Mouse (Mus musculus): ENCODE data around the gene Copg1. TPM values are rescaled to one million over a fixed set of nuclear protein-coding genes. Genes with fewer than 3 reads are reported as not detected.

Gene Copg1
- polyA plus RNA-seq (2015; fragmentation: Nextera tagmentation; extraction: Ambion mirVana): 198 and 203 TPM in 2 replicates

DNA sequence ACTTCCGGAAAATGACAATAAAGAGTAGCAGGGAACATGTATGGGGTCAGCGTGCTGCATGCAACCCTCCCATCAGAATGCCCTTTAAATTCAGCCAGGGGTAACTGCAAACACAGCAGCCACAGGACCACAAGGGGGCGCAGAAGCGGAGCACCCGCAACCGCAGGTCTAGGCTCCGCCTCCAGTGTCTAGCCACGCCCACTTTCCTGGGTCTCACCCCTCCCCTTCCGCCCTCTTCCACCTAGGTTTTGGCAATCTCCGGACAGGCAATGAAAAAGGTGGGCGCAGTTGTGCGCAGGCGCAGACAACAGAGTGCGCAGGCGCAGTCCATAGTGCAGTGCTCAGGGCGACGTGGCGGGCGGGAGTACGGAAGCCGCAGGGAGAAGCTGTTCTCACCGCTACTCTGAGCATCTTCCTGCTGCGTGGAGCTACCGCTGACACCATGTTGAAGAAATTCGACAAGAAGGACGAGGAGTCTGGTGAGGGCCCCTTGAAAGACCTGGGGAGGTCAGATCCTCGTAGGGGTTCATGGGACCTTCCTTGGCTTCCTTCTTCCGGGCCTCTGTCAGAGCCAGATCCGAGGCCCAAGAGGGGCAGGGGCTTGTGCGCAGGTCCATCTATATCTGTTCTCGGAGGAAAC lies at the start of gene Copg1:
Gene Copg1 (plus strand): TSS at position 221 of the 640 bp plus-strand sequence.
- H3K4me3 ChIP-seq (ENCODE audit: low read depth, low read length): peak within 1 kb of the TSS; percentile 70
- peaks cover 10% of the 10 kb centered on the region for H3K4me1 ChIP-seq (ENCODE audit: control insufficient read depth, insufficient read depth, low read length)
- H3K36me3 ChIP-seq (ENCODE audit: control insufficient read depth, insufficient read depth, low read length): peaks cover 27% of the 10 kb centered on the region
- WGBS: under 1% methylated on average over 31 of the region's 31 CpGs
- ATAC-seq: peak; percentile 94
- H3K27me3 ChIP-seq (ENCODE audit: control insufficient read depth, insufficient read depth, low read depth, low read length): no peaks in the 10 kb centered on the region
- H3K27ac ChIP-seq (ENCODE audit: low read length): peak within 1 kb of the TSS; percentile 83
- H3K9me3 ChIP-seq (replicated peaks; ENCODE audit: control insufficient read depth, low read length, poor library complexity, severe bottlenecking): no peaks in the 10 kb centered on the region
- H3K4me2 ChIP-seq (ENCODE audit: low read length): peak within 1 kb of the TSS; percentile 54
- peak within 1 kb of the TSS; percentile 74 for H3K9ac ChIP-seq (ENCODE audit: low read depth, low read length)

DNA sequence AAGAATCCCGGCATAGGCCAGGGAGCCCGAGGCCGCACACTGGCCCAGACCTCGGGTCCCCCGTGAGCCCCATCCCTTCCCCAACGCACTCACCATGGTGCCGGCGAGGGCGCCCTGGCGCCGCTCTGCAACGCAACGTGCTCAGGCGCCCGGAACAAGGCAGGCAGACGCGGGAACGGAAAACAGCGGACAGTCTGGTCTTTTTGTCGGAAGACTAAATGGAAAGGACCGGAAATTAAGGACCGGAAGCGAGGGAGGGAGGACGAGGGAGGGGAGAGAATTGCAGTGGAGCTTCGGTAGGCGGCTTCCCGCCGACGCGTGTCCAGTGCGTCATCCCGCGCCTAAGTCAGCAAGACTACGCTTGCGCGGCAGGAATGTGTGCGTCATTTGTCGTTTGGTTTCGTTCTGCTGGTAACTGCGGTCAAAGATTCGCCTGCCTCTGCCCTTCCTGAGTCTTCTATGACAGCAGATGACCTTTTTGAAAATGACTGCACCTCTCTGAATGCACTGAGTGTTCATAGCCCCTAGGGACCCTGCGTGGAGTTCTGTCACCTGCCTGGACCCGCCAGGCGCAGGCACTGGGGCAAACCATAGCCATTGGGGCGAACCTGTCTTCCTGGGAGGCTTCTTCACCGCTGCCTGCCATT lies 48.9 kb upstream of the Copg1 start, which contains the start of gene Isy1:
Gene Isy1 (minus strand): TSS at position 248 of the 647 bp plus-strand sequence.
- Histone ChIP-seq H3K4me3 (ENCODE audit: low read depth, low read length) (peak within 1 kb of the TSS; percentile 87), H3K27ac (ENCODE audit: low read length) (peak within 1 kb of the TSS; percentile 96), H3K36me3 (ENCODE audit: control insufficient read depth, insufficient read depth, low read length) (peaks cover 20% of the 10 kb centered on the region), H3K9me3 (replicated peaks; ENCODE audit: control insufficient read depth, low read length, poor library complexity, severe bottlenecking) (no peaks in the 10 kb centered on the region), H3K4me2 (ENCODE audit: low read length) (peak within 1 kb of the TSS; percentile 78), H3K9ac (ENCODE audit: low read depth, low read length) (peak within 1 kb of the TSS; percentile 82), H3K27me3 (ENCODE audit: control insufficient read depth, insufficient read depth, low read depth, low read length) (no peaks in the 10 kb centered on the region), H3K4me1 (ENCODE audit: control insufficient read depth, insufficient read depth, low read length) (peaks cover 10% of the 10 kb centered on the region)
- ATAC-seq: peak; percentile 97
- WGBS: under 1% methylated on average over 46 of the region's 46 CpGs

DNA sequence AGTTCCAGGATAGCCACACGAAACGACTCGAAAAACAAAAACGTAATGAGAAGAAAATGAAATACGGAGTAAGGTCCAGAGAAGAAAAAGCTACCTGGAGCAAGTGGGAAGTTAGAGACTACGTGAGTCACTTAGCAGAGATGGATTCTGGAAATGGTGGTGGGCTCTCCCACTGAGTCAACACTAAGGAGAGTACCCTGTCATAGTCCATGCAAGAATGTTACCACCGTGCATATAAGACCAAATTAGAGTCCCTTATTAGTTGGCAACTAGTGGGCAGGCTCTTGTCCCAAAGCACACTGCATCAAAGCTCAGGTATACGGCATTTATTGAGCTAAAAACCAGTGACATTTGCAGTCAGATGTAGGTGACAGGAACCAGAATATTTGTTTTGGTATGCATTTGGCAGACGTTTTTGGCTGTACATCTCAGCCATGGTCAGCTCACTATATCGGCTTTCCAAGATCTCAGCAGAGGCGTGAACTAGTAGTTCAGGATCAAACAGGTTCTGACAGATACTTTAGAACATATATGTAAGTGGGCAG lies 47.7 kb upstream of the Copg1 start:
- no peak overlapping the region for H3K9ac ChIP-seq (ENCODE audit: low read depth, low read length)
- H3K4me2 ChIP-seq (ENCODE audit: low read length): no peak overlapping the region
- H3K4me1 ChIP-seq (ENCODE audit: control insufficient read depth, insufficient read depth, low read length): peaks cover 10% of the 10 kb centered on the region
- no peak overlapping the region for H3K4me3 ChIP-seq (ENCODE audit: low read depth, low read length)
- H3K36me3 ChIP-seq (ENCODE audit: control insufficient read depth, insufficient read depth, low read length): peaks cover 25% of the 10 kb centered on the region
- ATAC-seq: no peak
- 67% methylated on average over 11 of the region's 11 CpGs for WGBS
- no peaks in the 10 kb centered on the region for H3K27me3 ChIP-seq (ENCODE audit: control insufficient read depth, insufficient read depth, low read depth, low read length)
- no peaks in the 10 kb centered on the region for H3K9me3 ChIP-seq (replicated peaks; ENCODE audit: control insufficient read depth, low read length, poor library complexity, severe bottlenecking)
- H3K27ac ChIP-seq (ENCODE audit: low read length): no peak overlapping the region

DNA sequence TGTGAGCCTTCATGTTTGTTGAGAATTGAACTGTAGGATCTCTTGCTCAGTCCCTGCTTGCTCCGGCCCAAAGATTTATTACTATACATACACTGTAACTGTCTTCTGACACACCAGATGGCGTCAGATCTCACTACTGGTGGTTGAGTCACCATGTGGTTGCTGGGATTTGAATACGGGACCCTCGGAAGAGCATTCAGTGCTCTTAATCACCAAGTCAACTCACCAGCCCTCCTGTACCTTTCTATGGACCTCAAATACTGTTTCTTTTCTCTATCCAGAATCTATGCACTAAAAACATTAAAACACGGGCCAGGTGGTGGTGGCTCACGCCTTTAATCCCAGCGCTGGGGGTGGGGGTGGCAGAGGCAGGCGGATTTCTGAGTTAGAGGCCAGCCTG lies 46.0 kb upstream of the Copg1 start:
- Histone ChIP-seq H3K36me3 (ENCODE audit: control insufficient read depth, insufficient read depth, low read length) (peaks cover 29% of the 10 kb centered on the region), H3K4me2 (ENCODE audit: low read length) (no peak overlapping the region), H3K27me3 (ENCODE audit: control insufficient read depth, insufficient read depth, low read depth, low read length) (no peaks in the 10 kb centered on the region), H3K27ac (ENCODE audit: low read length) (no peak overlapping the region), H3K4me1 (ENCODE audit: control insufficient read depth, insufficient read depth, low read length) (peaks cover 10% of the 10 kb centered on the region), H3K9ac (ENCODE audit: low read depth, low read length) (no peak overlapping the region), H3K4me3 (ENCODE audit: low read depth, low read length) (no peak overlapping the region), H3K9me3 (replicated peaks; ENCODE audit: control insufficient read depth, low read length, poor library complexity, severe bottlenecking) (no peaks in the 10 kb centered on the region)
- WGBS: 78% methylated on average over 8 of the region's 8 CpGs
- ATAC-seq: no peak

DNA sequence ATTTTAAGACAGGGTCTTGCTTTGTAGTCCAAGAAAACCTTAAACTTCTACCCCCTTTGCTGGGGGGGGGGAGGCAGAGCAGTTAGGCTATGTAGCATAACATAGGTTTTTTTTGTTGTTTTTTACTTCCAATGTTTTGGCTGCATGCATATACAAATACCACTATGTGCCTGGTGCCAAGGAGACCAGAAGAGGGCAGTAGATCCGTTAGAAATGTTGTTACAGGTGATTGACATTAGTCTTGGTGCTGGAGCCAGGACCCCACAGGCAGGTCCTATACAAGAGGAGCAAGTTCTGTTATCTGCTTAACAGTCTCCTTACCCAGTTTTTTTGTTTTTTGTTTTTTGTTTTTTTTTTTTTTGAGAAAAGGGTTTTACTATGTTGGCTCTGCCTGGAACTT lies 45.4 kb upstream of the Copg1 start:
- H3K4me2 ChIP-seq (ENCODE audit: low read length): no peak overlapping the region

DNA sequence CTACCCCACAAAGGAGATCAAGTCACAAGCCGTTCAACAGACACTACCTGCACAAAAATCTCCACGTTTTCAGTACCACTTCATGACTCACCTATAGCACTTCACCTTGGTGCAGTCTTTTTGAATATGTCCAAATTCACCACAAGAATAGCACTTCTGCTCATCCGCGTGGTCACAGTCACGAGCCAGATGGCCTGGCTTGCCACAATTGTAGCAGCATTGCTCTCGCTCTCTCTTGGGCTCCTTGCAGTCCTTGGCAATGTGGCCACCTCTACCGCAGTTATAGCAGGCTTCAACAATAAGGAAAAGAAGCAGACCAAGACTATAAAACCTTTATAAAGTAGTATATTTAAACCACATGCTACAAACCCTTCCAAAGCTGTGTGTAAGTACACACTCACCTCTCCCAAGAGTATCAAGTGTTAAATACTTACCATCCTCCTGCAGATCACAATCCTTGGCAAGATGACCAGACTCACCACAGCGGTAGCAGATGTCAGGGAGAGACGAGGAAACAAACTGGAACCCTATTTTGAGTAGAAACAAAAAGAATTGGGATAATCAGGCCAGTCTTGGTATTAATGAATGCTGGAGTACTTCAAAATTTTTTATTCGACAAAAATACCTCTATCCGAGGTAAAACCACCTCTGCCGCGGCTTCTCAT lies 42.5 kb upstream of the Copg1 start:
- Histone ChIP-seq H3K4me1 (ENCODE audit: control insufficient read depth, insufficient read depth, low read length) (peaks cover 25% of the 10 kb centered on the region), H3K4me2 (ENCODE audit: low read length) (no peak overlapping the region), H3K4me3 (ENCODE audit: low read depth, low read length) (no peak overlapping the region), H3K36me3 (ENCODE audit: control insufficient read depth, insufficient read depth, low read length) (peaks cover 29% of the 10 kb centered on the region), H3K9me3 (replicated peaks; ENCODE audit: control insufficient read depth, low read length, poor library complexity, severe bottlenecking) (no peaks in the 10 kb centered on the region), H3K9ac (ENCODE audit: low read depth, low read length) (no peak overlapping the region), H3K27ac (ENCODE audit: low read length) (no peak overlapping the region), H3K27me3 (ENCODE audit: control insufficient read depth, insufficient read depth, low read depth, low read length) (no peaks in the 10 kb centered on the region)
- 92% methylated on average over 13 of the region's 13 CpGs for WGBS
- ATAC-seq: no peak

More for the DNA sequence above, 45.4 kb upstream of the Copg1 start:
- Histone ChIP-seq H3K4me3 (ENCODE audit: low read depth, low read length) (no peak overlapping the region), H3K9me3 (replicated peaks; ENCODE audit: control insufficient read depth, low read length, poor library complexity, severe bottlenecking) (no peaks in the 10 kb centered on the region), H3K27me3 (ENCODE audit: control insufficient read depth, insufficient read depth, low read depth, low read length) (no peaks in the 10 kb centered on the region), H3K9ac (ENCODE audit: low read depth, low read length) (no peak overlapping the region), H3K27ac (ENCODE audit: low read length) (no peak overlapping the region), H3K36me3 (ENCODE audit: control insufficient read depth, insufficient read depth, low read length) (peaks cover 29% of the 10 kb centered on the region), H3K4me1 (ENCODE audit: control insufficient read depth, insufficient read depth, low read length) (peaks cover 14% of the 10 kb centered on the region)
- no peak for ATAC-seq
- WGBS: 18% methylated on average over 1 of the region's 1 CpGs

DNA sequence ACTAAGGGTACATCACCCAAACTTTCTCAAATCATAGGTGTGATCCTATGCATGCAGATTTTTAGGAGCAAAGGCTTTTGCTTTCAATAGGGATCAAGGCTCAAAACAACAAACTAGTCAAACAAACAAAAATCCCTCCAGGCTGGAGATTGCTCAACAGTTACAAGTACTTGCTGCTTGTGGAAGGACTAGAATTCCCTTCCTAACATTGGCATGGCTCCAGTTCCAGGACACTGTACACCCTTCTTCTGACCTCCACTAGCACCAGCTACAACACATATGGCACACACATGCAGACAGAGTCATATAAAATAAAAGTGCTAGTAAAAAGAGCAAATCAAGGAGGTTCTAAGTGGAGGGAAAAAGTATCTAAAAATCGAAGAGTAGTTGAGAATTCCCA lies 40.8 kb upstream of the Copg1 start:
- H3K27ac ChIP-seq (ENCODE audit: low read length): no peak overlapping the region
- 90% methylated on average over 1 of the region's 1 CpGs for WGBS
- H3K4me3 ChIP-seq (ENCODE audit: low read depth, low read length): no peak overlapping the region
- no peak overlapping the region for H3K9ac ChIP-seq (ENCODE audit: low read depth, low read length)
- H3K9me3 ChIP-seq (replicated peaks; ENCODE audit: control insufficient read depth, low read length, poor library complexity, severe bottlenecking): no peaks in the 10 kb centered on the region
- peaks cover 29% of the 10 kb centered on the region for H3K4me1 ChIP-seq (ENCODE audit: control insufficient read depth, insufficient read depth, low read length)
- H3K27me3 ChIP-seq (ENCODE audit: control insufficient read depth, insufficient read depth, low read depth, low read length): no peaks in the 10 kb centered on the region
- H3K4me2 ChIP-seq (ENCODE audit: low read length): no peak overlapping the region
- peaks cover 27% of the 10 kb centered on the region for H3K36me3 ChIP-seq (ENCODE audit: control insufficient read depth, insufficient read depth, low read length)
- no peak for ATAC-seq

DNA sequence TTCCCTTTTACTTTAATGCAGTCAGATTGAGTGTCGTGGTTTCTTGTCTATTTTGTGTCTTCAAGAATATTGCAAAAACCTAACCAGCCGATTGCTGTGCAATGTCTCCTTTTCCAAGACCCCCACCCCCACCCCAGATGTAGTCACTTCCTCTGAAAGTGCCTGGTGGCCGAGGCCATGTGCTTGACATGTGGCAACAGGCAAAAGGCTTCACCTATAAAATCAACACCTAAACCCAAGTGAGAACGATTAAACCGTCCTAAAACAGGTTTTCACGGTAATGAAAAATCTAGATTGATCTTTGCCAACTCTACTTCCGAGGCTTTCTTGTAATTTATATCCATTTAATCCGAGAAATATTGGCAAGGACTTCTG lies 37.8 kb upstream of the Copg1 start:
- ATAC-seq: no peak
- Histone ChIP-seq H3K9me3 (replicated peaks; ENCODE audit: control insufficient read depth, low read length, poor library complexity, severe bottlenecking) (no peaks in the 10 kb centered on the region), H3K9ac (ENCODE audit: low read depth, low read length) (peak overlapping the region; percentile 99), H3K4me2 (ENCODE audit: low read length) (peak overlapping the region; percentile 96), H3K4me1 (ENCODE audit: control insufficient read depth, insufficient read depth, low read length) (peaks cover 29% of the 10 kb centered on the region), H3K27me3 (ENCODE audit: control insufficient read depth, insufficient read depth, low read depth, low read length) (no peaks in the 10 kb centered on the region; the same call in 1 of the 2 replicates), H3K36me3 (ENCODE audit: control insufficient read depth, insufficient read depth, low read length) (peaks cover 6% of the 10 kb centered on the region), H3K4me3 (ENCODE audit: low read depth, low read length) (peak overlapping the region; percentile 100), H3K27ac (ENCODE audit: low read length) (no peak overlapping the region)
- 0% methylated on average over 8 of the region's 8 CpGs for WGBS

All from midbrain, embryonic 16.5 days (tissue).